Mouse (Mus musculus) adrenal gland, adult (tissue): ENCODE measurements around the gene Rps27.
A peak's percentile ranks its signal among the peaks of the same experiment; 100 is the strongest.

ENCODE experiments used
- DNase-seq, 2 experiments: peaks; one replicate each; pipeline ENCODE4 v3.0.0; 2022 to 2023; ENCODE audit warnings: low spot score in 1 of 2; ENCODE audit not compliant: inconsistent age in 2 of 2

The Rps27 gene

DNA sequence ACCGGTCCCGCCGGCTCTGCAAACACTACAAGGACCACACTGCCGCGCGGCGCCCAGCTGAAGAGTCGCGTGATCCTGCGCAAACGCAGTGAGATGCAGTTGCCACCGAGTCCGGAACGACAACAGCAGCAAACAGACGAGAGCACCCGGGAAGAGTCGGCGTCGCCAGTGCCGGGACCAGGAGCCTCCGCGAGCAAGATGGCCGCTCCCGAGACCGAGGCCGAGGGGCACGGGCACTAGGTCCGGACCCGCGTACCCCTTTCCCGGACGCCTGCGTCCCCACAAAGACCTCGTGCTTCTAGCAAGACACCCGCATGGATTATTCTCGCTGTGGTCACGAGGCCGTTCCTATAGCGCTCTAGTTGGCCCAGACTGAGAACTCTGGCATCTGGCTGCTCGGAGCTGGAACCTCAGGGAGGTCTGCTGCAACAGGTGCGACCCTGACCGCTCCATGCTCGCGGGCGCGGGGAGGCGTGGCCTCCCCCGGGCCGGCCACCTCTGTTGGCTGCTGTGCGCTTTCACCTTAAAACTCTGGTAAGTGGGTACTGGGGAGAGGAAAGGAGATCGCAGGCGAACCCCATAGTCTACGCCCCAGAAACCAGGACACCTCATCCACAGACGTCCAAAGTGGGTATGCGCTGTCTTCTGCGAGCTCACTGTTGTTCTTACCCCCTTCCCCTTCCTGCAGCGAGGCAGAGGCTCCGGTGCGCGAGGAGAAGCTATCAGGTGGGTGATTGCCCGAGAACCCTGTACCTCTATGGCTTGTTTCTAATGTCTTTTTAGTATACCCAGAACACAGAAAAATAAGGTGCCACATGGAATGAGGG lies 18.3 kb upstream of the Rps27 start, which contains the start of gene Jtb:
Gene Jtb (plus strand): TSS at position 91 of the 827 bp plus-strand sequence.
- DNase-seq: peak; percentile 96 to 97

DNA sequence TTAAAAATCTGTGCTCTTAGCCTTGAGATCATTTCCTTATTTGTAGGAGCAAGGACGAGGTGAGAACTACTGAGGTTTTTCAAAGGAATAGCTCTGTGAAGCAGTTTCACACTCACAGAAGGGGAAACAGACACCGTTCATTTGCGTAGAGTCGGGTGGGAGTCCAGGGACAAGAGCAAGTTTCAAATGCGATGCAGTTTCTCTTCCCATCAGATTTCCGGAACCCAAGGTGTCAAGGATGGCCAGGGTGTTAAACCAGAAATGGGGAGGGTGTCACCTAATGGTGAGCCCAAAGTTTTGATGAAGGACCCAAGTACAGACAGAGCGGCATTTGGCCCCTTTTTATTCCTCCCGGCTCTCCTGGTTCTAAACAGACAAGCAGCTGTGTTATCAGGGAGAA lies 17.6 kb upstream of the Rps27 start:
- no peak for DNase-seq

DNA sequence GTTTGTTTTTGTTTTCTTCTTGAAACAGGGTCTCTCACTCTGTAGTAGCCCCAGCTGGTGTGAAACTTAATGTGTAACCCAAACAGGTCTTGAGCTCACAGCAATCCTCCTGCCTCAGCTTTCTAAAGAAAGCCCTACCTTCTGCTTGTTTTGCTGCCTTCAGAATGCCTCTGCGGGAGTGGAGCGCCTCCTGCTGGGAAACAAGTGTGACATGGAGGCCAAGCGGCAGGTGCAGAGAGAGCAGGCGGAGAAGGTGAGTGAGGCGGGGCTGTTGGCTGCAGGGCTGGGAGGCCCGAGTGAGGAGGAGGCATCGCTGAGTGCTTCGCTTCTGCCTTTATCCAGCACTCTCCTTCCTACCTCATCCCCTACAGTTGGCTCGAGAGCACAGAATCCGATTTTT lies 10.9 kb upstream of the Rps27 start:
- no peak for DNase-seq

DNA sequence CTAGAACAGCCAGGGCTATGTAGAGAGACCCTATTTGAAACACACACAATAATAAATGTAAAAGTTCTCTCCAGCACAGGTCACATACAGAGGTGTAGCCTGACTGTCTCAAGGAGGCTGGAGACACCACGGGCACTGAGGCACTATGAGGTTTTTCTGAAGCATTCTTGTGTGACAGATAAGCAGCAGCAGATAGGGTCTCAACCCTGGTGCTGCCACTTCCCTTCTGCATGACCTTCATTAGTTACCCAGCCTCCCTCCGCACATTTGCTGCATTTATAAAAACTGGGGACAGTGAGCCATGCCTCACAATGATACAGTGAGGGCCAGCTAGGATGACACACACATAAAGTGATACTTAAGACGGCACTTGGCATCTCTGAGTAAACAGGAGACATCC lies 9.5 kb upstream of the Rps27 start:
- DNase-seq: no peak

DNA sequence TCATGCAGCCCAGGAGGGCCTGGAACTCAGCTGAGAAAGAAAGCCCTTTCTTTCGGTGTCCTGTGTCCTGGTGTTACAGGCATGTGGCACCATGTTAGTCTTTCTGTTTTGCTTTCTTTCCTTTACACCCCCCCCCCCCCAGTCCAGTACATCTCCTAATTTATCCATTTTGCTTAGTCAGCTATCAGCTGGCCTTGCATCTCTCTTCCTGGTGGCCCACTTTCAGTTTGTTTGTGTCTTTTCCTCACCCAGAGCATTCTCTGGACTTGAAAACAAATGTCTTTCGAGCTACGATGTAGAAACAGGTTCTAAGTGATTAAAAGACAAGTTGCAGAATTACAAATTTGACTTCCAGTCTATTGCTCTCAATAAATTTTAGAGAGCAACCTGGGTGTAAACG lies 9.0 kb upstream of the Rps27 start:
- DNase-seq: no peak

DNA sequence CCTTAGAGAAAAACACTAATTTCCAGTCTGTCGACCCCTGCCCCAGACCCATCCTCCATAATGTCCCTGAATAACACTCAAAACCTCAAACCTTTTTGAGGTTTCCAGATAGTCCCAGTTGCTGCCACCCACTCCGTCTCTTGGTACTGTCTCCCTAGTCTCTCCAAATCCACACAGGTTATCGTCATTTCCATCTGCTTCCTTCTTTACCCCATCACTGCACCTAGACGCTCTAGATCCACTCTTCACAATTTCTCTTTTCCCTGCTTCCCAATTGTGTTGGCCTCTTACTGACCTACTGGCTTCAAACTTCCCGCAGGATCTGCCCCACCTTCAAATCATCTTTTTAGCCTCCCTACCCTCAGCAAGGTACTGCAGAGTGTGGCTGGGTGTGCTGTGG lies 7.7 kb upstream of the Rps27 start:
- peak in 1 of 2 experiments; percentile 60 for DNase-seq

DNA sequence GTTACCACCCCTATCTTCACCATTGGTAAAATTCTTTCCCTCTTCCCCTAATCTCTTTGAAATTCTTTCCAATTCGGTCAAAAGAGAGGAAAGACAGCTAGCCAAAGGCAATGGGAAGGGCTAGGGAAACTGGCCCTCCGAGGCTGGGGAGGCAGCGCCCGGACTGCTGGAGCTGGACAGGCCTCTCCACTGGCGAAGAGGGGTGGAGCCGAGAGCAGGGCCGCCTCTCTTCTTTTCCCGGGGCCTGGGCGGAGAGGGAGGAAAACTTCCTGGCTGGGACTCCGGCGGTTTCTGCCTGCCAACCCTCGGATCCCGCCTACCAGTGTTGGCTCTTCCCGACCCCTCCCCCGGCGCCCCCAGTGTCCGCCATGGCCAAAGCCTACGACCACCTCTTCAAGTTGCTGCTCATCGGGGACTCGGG lies 7.1 kb upstream of the Rps27 start:
- DNase-seq: peak; percentile 89 to 96

DNA sequence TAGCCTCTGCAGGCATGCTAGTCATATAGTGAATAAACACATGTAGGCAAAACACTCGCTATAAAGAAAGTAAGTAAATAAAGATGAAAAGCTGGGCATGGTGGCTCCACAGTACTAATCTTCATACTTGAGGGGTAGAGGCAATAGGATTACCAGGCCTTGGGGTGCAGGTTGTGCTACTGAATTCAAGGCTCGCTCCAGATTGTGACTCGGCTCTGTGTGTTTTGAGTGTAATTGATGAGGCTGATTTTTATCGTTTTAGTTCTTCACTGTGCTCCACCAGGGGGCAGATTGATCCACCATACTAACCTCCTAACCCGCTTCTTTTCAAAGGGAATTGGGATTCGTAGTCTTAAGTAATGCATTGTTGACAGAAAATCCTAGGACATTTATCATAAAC lies 6.6 kb upstream of the Rps27 start:
- peak; percentile 64 to 88 for DNase-seq

DNA sequence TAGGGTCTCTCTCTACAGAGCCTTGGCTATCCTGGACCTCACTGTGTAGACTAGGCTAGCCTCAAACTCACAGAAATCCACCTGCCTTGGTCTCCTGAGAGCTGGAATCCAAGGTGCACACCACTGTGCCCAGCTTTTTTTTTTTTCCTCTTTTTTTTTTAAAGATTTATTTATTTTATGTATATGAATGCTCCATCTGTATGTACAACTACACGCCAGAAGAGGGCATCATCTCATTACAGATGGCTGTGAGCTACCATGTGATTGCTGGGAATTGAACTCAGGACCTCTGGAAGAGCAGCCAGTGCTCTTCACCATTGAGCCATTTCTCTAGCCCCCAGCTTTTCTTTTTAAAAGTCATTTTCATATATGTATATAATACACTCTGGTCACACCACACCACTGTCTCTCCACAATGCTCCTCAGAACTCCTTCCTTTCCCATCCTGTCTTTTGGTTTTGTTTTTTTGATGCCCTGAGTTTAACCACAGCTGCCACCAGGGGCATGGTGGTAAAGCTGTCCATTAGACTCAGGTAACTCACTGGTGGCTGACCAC lies 2.5 kb upstream of the Rps27 start:
- peak in 1 of 2 experiments; percentile 54 for DNase-seq

DNA sequence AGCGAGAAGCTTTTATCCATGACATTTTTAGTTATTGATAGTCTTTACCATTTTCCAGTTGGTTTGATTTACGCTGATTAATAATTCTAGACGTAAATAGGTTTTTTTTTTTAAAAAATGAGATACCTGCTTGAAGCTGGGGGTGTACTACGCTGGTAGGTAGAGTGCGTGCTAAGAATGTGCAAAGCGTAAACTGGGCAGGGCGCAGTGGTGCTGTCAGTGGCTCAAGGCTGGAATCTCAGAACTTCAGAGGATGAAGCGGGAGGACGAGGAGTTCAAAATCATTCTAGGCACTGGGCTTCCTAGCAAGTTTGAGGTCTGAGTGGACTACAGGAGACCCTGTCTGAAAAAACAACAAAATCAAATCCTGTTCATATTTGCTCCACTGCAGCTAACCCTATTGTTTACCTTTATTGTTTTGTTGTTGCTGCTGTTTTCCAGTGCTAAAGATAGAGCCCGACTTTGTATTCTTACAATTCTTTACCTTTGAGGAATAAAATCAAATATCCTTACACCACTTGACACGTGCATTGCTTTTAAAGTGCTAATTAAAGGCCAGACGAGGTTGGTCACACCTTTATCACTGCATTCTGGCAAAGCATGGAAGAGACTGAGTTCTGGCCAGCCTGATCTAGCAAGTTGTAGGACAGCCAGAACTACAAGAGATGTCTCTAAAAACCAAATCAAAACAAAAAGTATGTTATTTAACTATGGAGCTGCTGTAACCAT lies 669 bp upstream of the Rps27 start:
- DNase-seq: peak; percentile 51 to 80

DNA sequence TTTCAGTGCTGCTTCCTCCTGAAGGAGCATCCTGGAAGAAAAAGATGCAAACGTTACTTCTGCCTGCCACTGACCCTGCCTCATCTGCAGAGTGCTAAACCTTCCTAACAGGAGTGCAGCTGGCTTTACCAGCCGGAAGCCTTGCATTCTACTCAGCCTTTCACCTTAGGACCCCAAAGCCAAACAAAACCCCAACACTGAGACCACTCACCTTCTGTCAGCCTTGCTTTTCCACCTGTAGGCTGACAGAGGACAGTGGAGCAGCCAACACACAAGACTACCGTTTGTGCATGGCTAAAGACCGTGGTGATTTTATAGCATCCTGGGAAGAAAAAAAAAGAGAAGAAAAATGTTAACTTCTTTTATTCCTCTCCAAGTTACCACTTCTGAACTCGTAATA lies 728 bp downstream of the Rps27 start:
- DNase-seq: peak in 1 of 2 experiments; percentile 64

DNA sequence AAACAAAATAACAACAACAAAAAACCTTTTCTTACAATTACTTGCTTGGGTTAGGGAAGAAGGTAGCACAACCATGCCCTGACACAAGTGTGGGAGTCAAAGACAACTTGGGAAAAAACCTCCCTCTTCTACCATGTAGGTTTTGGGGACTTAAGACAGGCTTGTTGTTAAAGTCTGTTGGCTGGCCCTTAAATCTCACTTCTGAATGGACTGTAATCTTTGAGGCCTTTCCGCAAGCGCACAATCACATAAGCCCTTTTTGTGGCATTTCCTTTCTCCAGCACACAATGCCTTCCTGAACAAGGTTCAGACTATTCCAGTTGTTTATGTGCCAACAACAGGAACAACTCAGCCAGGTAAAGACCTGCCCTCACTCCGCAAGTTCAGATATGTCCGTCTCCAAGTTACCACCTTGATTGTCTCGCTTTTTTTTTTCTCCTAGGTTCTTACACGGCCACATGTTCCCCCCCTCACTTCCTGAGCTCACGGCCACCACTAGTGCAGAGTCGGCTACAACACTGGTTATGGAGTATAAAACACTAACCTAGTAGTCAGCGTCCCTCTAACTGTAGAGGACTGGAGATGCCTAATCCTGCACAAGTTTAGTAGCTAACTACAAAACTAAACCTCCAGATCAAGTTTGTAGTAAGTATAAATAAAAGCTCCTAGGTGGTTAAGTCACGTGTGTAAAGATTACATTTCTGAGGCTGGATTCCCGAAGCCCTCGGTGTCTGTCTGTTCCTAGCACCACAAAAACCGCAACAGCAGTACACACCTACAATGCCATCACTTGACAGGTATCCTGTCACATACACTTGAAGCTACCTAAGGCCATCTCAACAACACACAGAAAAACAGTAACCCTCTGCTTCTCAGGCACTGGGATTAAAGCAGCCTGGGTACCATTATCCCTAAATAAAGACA lies 1.7 kb downstream of the Rps27 start:
- peak in 1 of 2 experiments; percentile 55 for DNase-seq

DNA sequence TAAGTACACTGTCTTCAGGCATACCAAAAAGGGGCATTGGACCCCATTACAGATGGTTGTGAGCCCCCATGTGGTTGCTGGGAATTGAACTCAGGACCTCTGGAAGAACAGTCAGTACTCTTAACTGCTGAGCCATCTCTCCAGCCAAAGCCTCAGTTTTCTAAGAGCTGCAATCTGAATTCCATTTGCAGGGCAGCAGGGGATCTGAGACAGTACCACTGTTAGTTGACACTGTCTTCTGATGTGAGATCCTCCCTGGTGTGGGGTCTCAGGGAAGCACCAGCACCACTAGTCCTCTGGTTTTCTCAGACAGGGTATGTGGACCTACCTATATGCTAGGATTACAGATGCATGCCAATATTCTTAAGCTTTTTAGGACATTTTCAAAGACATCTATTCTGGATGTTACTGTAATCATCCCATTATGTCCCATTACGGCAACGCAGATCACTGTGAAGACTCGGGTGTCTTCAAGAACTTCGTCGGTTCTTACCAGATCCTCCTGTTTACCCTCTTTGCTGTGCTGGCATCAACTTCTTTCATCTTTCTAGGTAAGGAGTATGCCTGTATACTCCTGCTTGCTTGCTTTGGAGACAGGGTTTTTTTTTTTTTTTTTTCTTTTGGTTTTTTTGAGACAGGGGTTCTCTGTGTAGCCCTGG lies 3.4 kb downstream of the Rps27 start:
- DNase-seq: no peak

DNA sequence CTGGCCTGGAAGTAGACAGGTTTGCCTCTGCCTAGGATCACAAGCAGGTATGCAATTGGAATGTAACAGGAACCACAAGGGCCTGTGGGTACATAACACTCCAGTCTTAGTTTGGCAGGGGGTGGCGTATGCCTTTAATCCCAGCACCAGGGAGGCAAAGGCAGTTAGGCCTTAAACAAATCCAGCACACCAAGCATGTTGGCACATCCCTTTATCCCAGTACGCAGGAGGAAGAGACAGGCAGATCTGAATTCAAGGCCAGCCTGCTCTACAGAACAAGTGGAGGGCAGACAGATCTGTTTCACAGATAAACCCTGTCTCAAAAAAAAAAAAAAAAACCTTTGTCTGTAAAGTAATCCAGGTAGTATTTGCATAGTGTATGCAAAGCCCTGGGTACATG lies 4.8 kb downstream of the Rps27 start:
- peak; percentile 37 to 55 for DNase-seq

DNA sequence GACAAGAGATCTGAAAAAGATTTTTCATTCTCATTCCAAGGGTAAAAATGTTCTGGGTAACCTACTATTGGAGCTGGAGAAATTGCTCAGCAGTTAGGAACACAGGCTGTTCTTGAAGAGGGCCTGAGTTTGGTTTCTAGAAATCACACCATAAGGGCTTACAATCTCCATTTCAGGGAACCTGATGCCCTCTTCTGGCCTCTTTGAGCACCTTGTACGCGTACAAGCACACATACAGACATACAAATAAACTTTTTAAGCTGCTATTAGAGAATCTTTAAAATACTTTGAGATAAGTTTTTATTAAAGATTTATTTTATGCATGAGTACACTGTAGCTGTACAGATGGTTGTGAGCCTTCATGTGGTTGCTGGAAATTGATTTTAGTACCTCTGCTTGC lies 8.9 kb downstream of the Rps27 start:
- no peak for DNase-seq

DNA sequence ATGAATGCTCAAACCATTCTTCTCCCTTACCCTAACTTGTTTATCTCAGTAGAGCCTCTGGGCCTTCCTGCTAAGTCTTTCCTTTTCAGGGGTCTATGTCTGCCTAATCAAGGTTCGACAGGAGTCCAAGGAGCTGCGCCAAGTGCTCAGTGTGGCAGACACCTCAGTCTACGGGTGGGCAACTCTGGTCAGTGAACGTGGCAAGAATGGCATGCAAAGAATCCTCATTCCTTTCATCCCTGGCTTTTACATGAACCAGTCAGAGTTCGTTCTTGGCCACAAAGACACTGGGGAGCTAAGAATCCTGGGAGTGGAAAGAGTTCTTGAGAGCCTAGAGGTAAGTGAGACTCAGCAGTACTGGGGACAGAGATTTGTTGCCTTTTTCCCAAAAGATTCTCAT lies 9.8 kb downstream of the Rps27 start:
- DNase-seq: no peak

DNA sequence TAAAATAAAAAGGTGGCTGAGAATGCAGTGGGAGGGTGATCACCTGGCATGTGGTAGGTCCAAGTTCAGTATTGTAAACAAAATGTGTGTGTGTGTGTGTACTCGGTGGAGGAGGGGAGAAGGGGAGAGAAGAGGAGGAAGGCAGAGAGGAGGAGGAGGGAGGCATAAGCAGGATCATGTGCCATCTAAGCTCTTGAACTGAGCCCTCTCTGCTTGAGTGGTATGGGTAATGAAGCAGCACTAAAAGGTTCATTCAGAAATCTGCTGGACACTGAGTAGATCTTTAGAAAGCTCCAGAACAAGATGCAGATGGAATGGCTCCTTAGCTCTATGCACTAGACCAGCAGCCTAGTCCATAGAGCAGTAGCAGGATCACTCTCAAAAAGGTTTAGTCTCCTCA lies 10.6 kb downstream of the Rps27 start:
- DNase-seq: no peak

DNA sequence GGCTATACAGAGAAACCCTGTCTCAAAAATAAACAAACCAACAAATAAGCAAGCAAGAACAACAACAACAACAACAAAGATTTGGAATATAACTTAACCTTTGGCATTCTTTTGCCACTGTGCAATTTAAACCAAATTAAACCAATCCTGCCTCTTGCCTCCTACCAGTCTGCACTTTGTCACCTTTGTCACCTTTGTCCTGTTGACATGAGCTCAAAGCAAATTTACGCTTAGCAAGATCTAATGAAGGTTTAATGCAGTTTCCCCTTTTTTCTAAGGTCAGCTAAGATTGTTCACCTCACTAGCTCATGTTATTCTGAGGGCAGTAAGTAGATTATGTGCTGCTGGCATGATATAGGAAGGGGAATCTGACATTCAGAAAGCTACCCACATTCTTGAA lies 15.9 kb downstream of the Rps27 start:
- DNase-seq: no peak

DNA sequence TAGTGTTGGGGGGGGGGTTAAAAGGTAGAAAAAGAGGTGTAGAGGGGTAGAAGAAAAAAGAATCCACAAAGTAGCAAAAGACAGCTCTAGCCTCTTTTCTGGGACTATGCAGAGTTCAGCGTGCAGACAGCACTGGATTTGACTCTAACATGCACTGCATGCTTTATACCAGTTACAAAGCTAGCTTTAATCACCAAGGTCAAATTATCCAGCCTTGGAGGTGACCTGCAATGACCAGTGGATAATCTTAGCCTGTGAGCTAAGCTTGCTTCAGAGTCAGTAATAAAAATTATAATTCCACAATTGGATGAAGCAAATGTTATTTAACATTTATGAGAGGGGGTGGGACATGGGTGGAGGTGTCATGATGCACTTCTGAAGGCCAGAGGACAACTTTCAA lies 17.8 kb downstream of the Rps27 start:
- DNase-seq: peak in 1 of 2 experiments; percentile 80

DNA sequence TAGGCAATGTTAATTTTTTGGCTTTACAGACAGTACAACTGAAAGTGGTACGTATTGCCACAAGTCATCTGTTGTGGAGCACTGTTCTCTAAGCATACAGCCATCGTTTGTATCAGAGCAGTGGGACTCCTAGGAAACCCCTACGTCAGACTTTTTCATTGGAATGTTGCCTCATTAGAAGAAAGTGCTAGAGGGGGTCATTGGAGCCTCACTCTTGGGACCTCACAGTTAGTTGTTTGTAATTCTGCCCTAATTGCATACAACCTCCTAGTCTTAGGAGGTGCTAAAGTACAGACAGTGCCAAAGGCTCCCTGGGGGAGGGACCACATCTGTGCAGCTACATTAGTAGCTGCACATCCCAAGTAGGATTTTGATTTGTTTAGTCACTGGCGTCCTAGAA lies 18.7 kb downstream of the Rps27 start:
- DNase-seq: no peak
